Mouse (Mus musculus): ENCODE data around the gene Dnah12. TPM values are rescaled to one million over a fixed set of nuclear protein-coding genes. Genes with fewer than 3 reads are reported as not detected.

Gene Dnah12
- 0.07 and 0.09 TPM in 2 replicates for polyA plus RNA-seq (2014; fragmentation: Nextera tagmentation; extraction: Ambion mirVana)

GRCm38 (mm10) chr14:26692974-26693373, at the start of gene Dnah12:
Dnah12 (plus strand) TSS chr14:26693274.
- ATAC-seq (replicated peaks; ENCODE audit: low FRiP score) (no peak), DNase-seq (ENCODE audit: low spot score) (no peak)
- Histone ChIP-seq H3K4me1 (replicated peaks; ENCODE audit: control insufficient read depth, insufficient read depth, low read length) (no peaks in the 10 kb centered on the region), H3K9me3 (ENCODE audit: control insufficient read depth, low read length) (no peaks in the 10 kb centered on the region), H3K36me3 (ENCODE audit: control insufficient read depth, insufficient read depth, low read length) (no peaks in the 10 kb centered on the region), H3K27ac (ENCODE audit: low read depth, low read length) (no peak within 1 kb of the TSS), H3K9ac (ENCODE audit: low read depth, low read length) (no peak within 1 kb of the TSS), H3K4me3 (ENCODE audit: low read depth, low read length) (no peak within 1 kb of the TSS), H3K27me3 (replicated peaks; ENCODE audit: control insufficient read depth, insufficient read depth, low read length) (no peaks in the 10 kb centered on the region), H3K4me2 (no peak within 1 kb of the TSS)
- 80% methylated on average over 3 of the region's 3 CpGs for WGBS

GRCm38 (mm10) chr14:26645989-26646650, 47.0 kb upstream of the Dnah12 start:
- Histone ChIP-seq H3K36me3 (ENCODE audit: control insufficient read depth, insufficient read depth, low read length) (peaks cover 8% of the 10 kb centered on the region; the same call in 1 of the 2 replicates), H3K9ac (ENCODE audit: low read depth, low read length) (no peak overlapping the region), H3K27ac (ENCODE audit: low read depth, low read length) (no peak overlapping the region), H3K4me3 (ENCODE audit: low read depth, low read length) (no peak overlapping the region), H3K27me3 (replicated peaks; ENCODE audit: control insufficient read depth, insufficient read depth, low read length) (no peaks in the 10 kb centered on the region), H3K4me2 (no peak overlapping the region), H3K9me3 (ENCODE audit: control insufficient read depth, low read length) (no peaks in the 10 kb centered on the region), H3K4me1 (replicated peaks; ENCODE audit: control insufficient read depth, insufficient read depth, low read length) (no peaks in the 10 kb centered on the region)
- 87% methylated on average over 5 of the region's 5 CpGs for whole genome bisulfite sequencing
- DNase-seq (ENCODE audit: low spot score) (no peak), ATAC-seq (replicated peaks; ENCODE audit: low FRiP score) (no peak)

- H3K9me3 ChIP-seq (ENCODE audit: control insufficient read depth, low read length), result no peaks in the 10 kb centered on the region
- no peak for DNase-seq (ENCODE audit: low spot score)
- H3K4me2 ChIP-seq, result no peak overlapping the region
- no peak for ATAC-seq (replicated peaks; ENCODE audit: low FRiP score)
- 92% methylated on average over 2 of the region's 2 CpGs for WGBS
- no peaks in the 10 kb centered on the region for H3K27me3 ChIP-seq (replicated peaks; ENCODE audit: control insufficient read depth, insufficient read depth, low read length)
- H3K9ac ChIP-seq (ENCODE audit: low read depth, low read length), result no peak overlapping the region
- no peaks in the 10 kb centered on the region for H3K4me1 ChIP-seq (replicated peaks; ENCODE audit: control insufficient read depth, insufficient read depth, low read length)
- H3K4me3 ChIP-seq (ENCODE audit: low read depth, low read length), result no peak overlapping the region
- H3K27ac ChIP-seq (ENCODE audit: low read depth, low read length), result no peak overlapping the region
- peaks cover 8% of the 10 kb centered on the region; the same call in 1 of the 2 replicates for H3K36me3 ChIP-seq (ENCODE audit: control insufficient read depth, insufficient read depth, low read length)
These were observed 45.3 kb upstream of the Dnah12 start for GRCm38 (mm10) chr14:26647811-26648210.

DNA sequence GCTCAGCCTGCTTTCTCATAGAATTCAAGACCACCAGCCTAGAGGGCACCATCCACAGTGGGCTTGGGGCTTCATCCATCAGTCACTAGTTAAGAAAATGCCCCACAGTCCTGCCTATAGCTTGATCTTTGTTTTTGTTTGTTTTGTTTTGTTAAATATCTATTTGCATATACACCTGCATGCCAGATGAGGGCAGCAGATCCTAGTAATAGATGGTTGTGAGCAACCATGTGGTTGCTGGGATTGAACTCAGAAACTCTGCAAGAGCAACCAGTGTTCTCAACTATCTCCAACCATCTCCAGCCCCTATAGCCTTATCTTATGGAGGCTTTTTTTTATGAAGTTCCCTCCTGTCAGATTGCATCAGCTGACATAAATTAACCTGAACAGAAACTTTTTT, 41.2 kb upstream of the Dnah12 start:
- H3K36me3 ChIP-seq (ENCODE audit: control insufficient read depth, insufficient read depth, low read length), result peaks cover 17% of the 10 kb centered on the region; the same call in 1 of the 2 replicates
- H3K4me3 ChIP-seq (ENCODE audit: low read depth, low read length), result no peak overlapping the region
- H3K9ac ChIP-seq (ENCODE audit: low read depth, low read length), result no peak overlapping the region
- ATAC-seq (replicated peaks; ENCODE audit: low FRiP score) (no peak), DNase-seq (ENCODE audit: low spot score) (no peak)
- H3K9me3 ChIP-seq (ENCODE audit: control insufficient read depth, low read length), result no peaks in the 10 kb centered on the region
- no peaks in the 10 kb centered on the region for H3K27me3 ChIP-seq (replicated peaks; ENCODE audit: control insufficient read depth, insufficient read depth, low read length)
- H3K4me2 ChIP-seq, result no peak overlapping the region
- no peak overlapping the region for H3K27ac ChIP-seq (ENCODE audit: low read depth, low read length)
- H3K4me1 ChIP-seq (replicated peaks; ENCODE audit: control insufficient read depth, insufficient read depth, low read length), result no peaks in the 10 kb centered on the region

DNA sequence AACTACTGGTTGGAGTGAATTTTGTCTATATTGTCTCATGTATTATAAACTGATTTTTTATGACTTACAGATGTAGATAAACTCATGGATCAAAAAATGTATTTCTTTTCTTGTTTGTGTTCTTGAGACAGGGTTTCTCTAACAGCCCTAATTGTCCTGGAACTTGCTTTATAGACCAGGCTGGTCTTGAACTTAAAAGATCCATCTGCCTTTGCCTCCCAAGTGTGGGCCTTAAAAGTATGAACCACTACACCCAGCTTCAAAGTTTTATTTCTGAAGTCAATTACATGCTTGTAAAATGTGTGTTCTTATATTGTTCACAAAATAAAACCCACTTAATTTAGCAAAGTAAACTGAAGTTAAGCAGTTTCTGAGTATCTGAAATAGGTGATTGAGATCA, 34.9 kb upstream of the Dnah12 start:
- H3K9me3 ChIP-seq (ENCODE audit: control insufficient read depth, low read length), result no peaks in the 10 kb centered on the region
- H3K36me3 ChIP-seq (ENCODE audit: control insufficient read depth, insufficient read depth, low read length), result peaks cover 13% of the 10 kb centered on the region; the same call in 1 of the 2 replicates
- ATAC-seq (replicated peaks; ENCODE audit: low FRiP score), result no peak

DNA sequence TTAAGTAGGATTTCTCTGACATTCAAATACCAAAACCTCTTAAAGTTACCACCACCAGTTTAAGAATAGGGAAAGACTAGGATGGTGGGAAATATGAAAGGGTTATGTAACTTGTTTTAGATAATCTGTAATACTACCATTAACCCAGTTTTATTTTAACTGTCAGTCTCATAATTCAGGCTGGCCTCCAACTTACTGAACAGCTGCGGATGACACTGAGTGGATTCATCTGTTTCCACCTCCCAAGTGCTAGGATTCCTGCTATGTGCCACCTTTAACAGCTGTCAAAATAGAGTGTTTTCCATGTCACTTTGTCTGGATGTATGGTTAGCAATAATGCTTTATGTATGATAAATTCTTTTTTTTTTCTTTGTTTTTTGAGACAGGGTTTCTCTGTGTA, 32.8 kb upstream of the Dnah12 start:
- no peak for ATAC-seq (replicated peaks; ENCODE audit: low FRiP score)
- Histone ChIP-seq H3K27me3 (replicated peaks; ENCODE audit: control insufficient read depth, insufficient read depth, low read length) (no peaks in the 10 kb centered on the region), H3K36me3 (ENCODE audit: control insufficient read depth, insufficient read depth, low read length) (peaks cover 5% of the 10 kb centered on the region; the same call in 1 of the 2 replicates)

More for the DNA sequence above, 34.9 kb upstream of the Dnah12 start:
- H3K4me2 ChIP-seq, result no peak overlapping the region
- H3K27ac ChIP-seq (ENCODE audit: low read depth, low read length), result no peak overlapping the region
- no peak overlapping the region for H3K9ac ChIP-seq (ENCODE audit: low read depth, low read length)
- DNase-seq (ENCODE audit: low spot score), result no peak
- no peak overlapping the region for H3K4me3 ChIP-seq (ENCODE audit: low read depth, low read length)
- H3K4me1 ChIP-seq (replicated peaks; ENCODE audit: control insufficient read depth, insufficient read depth, low read length), result no peaks in the 10 kb centered on the region
- no peaks in the 10 kb centered on the region for H3K27me3 ChIP-seq (replicated peaks; ENCODE audit: control insufficient read depth, insufficient read depth, low read length)

GRCm38 (mm10) chr14:26662016-26662415, 31.1 kb upstream of the Dnah12 start:
- no peak overlapping the region for H3K4me2 ChIP-seq
- H3K36me3 ChIP-seq (ENCODE audit: control insufficient read depth, insufficient read depth, low read length), result peaks cover 3% of the 10 kb centered on the region; the same call in 1 of the 2 replicates
- ATAC-seq (replicated peaks; ENCODE audit: low FRiP score) (no peak), DNase-seq (ENCODE audit: low spot score) (no peak)
- H3K4me1 ChIP-seq (replicated peaks; ENCODE audit: control insufficient read depth, insufficient read depth, low read length), result peaks cover 4% of the 10 kb centered on the region
- 0 out of 2 replicates have a peak overlapping the region, but pooled peaks have one; percentile 0 for H3K27ac ChIP-seq (ENCODE audit: low read depth, low read length)
- WGBS, result 82% methylated on average over 3 of the region's 3 CpGs
- no peaks in the 10 kb centered on the region for H3K27me3 ChIP-seq (replicated peaks; ENCODE audit: control insufficient read depth, insufficient read depth, low read length)
- no peak overlapping the region for H3K4me3 ChIP-seq (ENCODE audit: low read depth, low read length)
- no peak overlapping the region for H3K9ac ChIP-seq (ENCODE audit: low read depth, low read length)
- no peaks in the 10 kb centered on the region for H3K9me3 ChIP-seq (ENCODE audit: control insufficient read depth, low read length)

More for the DNA sequence above, 32.8 kb upstream of the Dnah12 start:
- Histone ChIP-seq H3K4me2 (no peak overlapping the region), H3K9me3 (ENCODE audit: control insufficient read depth, low read length) (no peaks in the 10 kb centered on the region), H3K4me1 (replicated peaks; ENCODE audit: control insufficient read depth, insufficient read depth, low read length) (no peaks in the 10 kb centered on the region), H3K9ac (ENCODE audit: low read depth, low read length) (no peak overlapping the region), H3K4me3 (ENCODE audit: low read depth, low read length) (no peak overlapping the region), H3K27ac (ENCODE audit: low read depth, low read length) (no peak overlapping the region)
- DNase-seq (ENCODE audit: low spot score), result no peak
- WGBS, result 85% methylated on average over 1 of the region's 1 CpGs

DNA sequence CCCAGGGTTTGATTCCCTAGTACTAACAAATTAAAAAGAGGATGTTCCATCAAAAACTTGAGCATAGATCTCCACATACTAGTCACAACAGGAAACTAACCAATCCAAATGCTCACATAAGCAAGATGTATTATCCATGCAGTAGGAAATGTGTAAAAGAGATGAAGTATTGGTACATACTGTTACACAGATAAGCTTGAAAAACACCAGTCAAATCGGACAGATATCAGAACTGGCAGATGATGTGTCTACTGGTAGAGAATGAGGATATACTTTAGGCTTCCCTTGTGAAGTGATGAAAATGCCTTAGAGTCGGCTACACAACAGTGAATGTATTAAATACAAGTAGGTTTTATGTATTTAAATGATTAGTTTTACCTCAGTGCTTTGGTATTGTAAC, 30.6 kb upstream of the Dnah12 start:
- Histone ChIP-seq H3K4me2 (no peak overlapping the region), H3K4me3 (ENCODE audit: low read depth, low read length) (no peak overlapping the region), H3K27me3 (replicated peaks; ENCODE audit: control insufficient read depth, insufficient read depth, low read length) (no peaks in the 10 kb centered on the region), H3K36me3 (ENCODE audit: control insufficient read depth, insufficient read depth, low read length) (peaks cover 3% of the 10 kb centered on the region; the same call in 1 of the 2 replicates), H3K9ac (ENCODE audit: low read depth, low read length) (no peak overlapping the region), H3K4me1 (replicated peaks; ENCODE audit: control insufficient read depth, insufficient read depth, low read length) (peaks cover 7% of the 10 kb centered on the region), H3K9me3 (ENCODE audit: control insufficient read depth, low read length) (no peaks in the 10 kb centered on the region), H3K27ac (ENCODE audit: low read depth, low read length) (0 out of 2 replicates have a peak overlapping the region, but pooled peaks have one; percentile 0)
- WGBS, result 75% methylated on average over 2 of the region's 2 CpGs
- DNase-seq (ENCODE audit: low spot score) (no peak), ATAC-seq (replicated peaks; ENCODE audit: low FRiP score) (no peak)

DNA sequence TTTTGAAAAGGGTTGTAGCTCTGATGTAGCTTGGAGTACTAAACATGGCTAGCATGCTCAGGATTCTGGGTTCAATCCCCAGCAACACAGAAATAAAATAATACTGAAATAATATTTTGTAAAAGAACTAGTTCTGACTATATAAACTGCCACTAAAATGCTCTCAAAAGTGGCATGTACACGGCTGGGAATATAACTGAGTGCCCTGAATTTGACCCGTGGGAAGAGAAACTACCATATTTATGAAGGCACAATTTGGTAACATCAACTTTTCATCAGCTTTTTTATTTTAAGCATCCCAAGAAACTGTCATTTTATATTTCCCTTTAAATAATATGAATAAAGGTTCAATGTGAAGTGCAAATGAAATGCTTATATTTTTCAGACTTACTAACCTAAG, 29.2 kb upstream of the Dnah12 start:
- Histone ChIP-seq H3K4me2 (no peak overlapping the region), H3K4me3 (ENCODE audit: low read depth, low read length) (no peak overlapping the region), H3K9ac (ENCODE audit: low read depth, low read length) (no peak overlapping the region), H3K36me3 (ENCODE audit: control insufficient read depth, insufficient read depth, low read length) (peaks cover 3% of the 10 kb centered on the region; the same call in 1 of the 2 replicates), H3K9me3 (ENCODE audit: control insufficient read depth, low read length) (no peaks in the 10 kb centered on the region), H3K27ac (ENCODE audit: low read depth, low read length) (no peak overlapping the region), H3K27me3 (replicated peaks; ENCODE audit: control insufficient read depth, insufficient read depth, low read length) (no peaks in the 10 kb centered on the region), H3K4me1 (replicated peaks; ENCODE audit: control insufficient read depth, insufficient read depth, low read length) (peaks cover 7% of the 10 kb centered on the region)
- WGBS, result 86% methylated on average over 2 of the region's 2 CpGs
- ATAC-seq (replicated peaks; ENCODE audit: low FRiP score) (no peak), DNase-seq (ENCODE audit: low spot score) (no peak)

Measured in liver, embryonic 11.5 days (tissue).